Mouse (Mus musculus) heart, adult 2 months (tissue): ENCODE data around the gene Spata46.

Source experiments
- CTCF ChIP-seq: fragments of 200-600 bp; IDR thresholded peaks from 2 replicates; pipeline ENCODE4 v1.8.1; 2022; ENCODE audit warnings: antibody characterized with exemption, mild to moderate bottlenecking, moderate library complexity
- EP300 ChIP-seq: fragments of 200-500 bp; IDR thresholded peaks from 2 replicates; pipeline ENCODE4 v1.6.1; 2011; ENCODE audit warnings: low read depth, low read length, control low read depth; ENCODE audit not compliant: insufficient read depth
- POLR2A ChIP-seq: fragments of 200-500 bp; IDR thresholded peaks from 2 replicates; pipeline ENCODE4 v1.6.1; 2011; ENCODE audit warnings: mild to moderate bottlenecking, low read depth, low read length, control low read depth; ENCODE audit not compliant: insufficient read depth

DNA sequence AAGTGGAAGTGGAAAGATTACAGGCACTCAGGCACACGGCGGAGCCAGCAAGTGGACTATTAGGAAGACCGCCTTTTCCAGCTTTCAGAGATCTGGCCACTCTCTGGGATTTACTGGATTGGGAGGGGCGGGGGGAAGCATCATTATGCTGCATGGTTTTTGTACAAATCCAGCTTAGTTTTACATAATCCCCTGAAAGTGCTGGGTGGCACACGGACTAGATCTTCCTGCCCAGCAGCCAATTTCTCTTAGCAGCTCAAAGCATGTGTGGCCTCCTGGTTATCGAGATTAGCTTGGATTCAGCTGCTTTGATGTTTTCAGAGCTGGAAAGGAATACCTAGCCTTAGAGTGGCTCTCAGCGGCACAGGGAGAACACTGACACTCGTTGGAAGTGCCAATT, 34.5 kb downstream of the Spata46 start:
- TF ChIP-seq CTCF (no peak), EP300 (no peak), POLR2A (no peak)
